Mouse (Mus musculus) midbrain, embryonic 14.5 days (tissue): ENCODE data around the gene Bicral. TPM values are rescaled to one million over a fixed set of nuclear protein-coding genes. Genes with fewer than 3 reads are reported as not detected.

Experiments used
- ATAC-seq: fragments of 200-750 bp; cut with Nextera tagmentation; 2 replicates; pipeline ENCODE4 v1.8.0; 2017; ENCODE audit warnings: moderate number of reproducible peaks, moderate library complexity; ENCODE audit not compliant: low FRiP score, low TSS enrichment
- DNase-seq: peaks from one replicate; pipeline ENCODE4 v3.0.0-alpha.2; 2015
- H3K27ac ChIP-seq: fragments of 300-500 bp; sonication (generic); replicated peaks from 2 replicates; pipeline ENCODE4 v1.5.1; 2014; ENCODE audit warnings: mild to moderate bottlenecking, low read depth, low read length, moderate library complexity
- H3K27me3 ChIP-seq: fragments of 300-500 bp; sonication (generic); 2 replicates; pipeline ENCODE4 v1.6.1; 2014; ENCODE audit warnings: low read length, control low read depth, mixed read lengths; ENCODE audit not compliant: control insufficient read depth, insufficient read depth
- H3K36me3 ChIP-seq: fragments of 300-500 bp; sonication (generic); 2 replicates; pipeline ENCODE4 v1.6.1; 2014; ENCODE audit warnings: low read length, control low read depth; ENCODE audit not compliant: control insufficient read depth, insufficient read depth
- H3K4me1 ChIP-seq: fragments of 300-500 bp; sonication (generic); 2 replicates; pipeline ENCODE4 v1.6.1; 2014; ENCODE audit warnings: mild to moderate bottlenecking, antibody characterized with exemption, low read length, control low read depth; ENCODE audit not compliant: control insufficient read depth, insufficient read depth
- H3K4me2 ChIP-seq: fragments of 300-500 bp; sonication (generic); 2 replicates; pipeline ENCODE4 v1.6.1; 2014; ENCODE audit warnings: mild to moderate bottlenecking, low read length, moderate library complexity
- H3K4me3 ChIP-seq: fragments of 300-500 bp; sonication (generic); replicated peaks from 2 replicates; pipeline ENCODE4 v1.5.1; 2014; ENCODE audit warnings: low read depth, low read length
- H3K9ac ChIP-seq: fragments of 300-500 bp; sonication (generic); replicated peaks from 2 replicates; pipeline ENCODE4 v1.6.1; 2014; ENCODE audit warnings: mild to moderate bottlenecking, low read length, moderate library complexity
- H3K9me3 ChIP-seq: fragments of 300-500 bp; sonication (generic); 2 replicates; pipeline ENCODE4 v1.6.1; 2016; ENCODE audit warnings: low read length, control low read depth, mixed read lengths; ENCODE audit not compliant: control insufficient read depth
- WGBS: fragments of 180-500 bp; shearing (Covaris S2); extraction: QIAGEN DNeasy Blood & Tissue Kit; methylation state at CpG from one replicate; pipeline ENCODE4 v1.1.7; 2014; 5-methylcytosine and 5-hydroxymethylcytosine counted together
- polyA plus RNA-seq: library from polyadenylated mRNA; unstranded; fragments of >200 nt; fragmentation: Nextera tagmentation; extraction: Ambion mirVana; gene quantifications from 2 replicates; pipeline ENCODE4 v1.2.1, GENCODE M21; 2014

Bicral gene
- polyA plus RNA-seq, 1 experiment from 2014 or later = 11.6 TPM

DNA sequence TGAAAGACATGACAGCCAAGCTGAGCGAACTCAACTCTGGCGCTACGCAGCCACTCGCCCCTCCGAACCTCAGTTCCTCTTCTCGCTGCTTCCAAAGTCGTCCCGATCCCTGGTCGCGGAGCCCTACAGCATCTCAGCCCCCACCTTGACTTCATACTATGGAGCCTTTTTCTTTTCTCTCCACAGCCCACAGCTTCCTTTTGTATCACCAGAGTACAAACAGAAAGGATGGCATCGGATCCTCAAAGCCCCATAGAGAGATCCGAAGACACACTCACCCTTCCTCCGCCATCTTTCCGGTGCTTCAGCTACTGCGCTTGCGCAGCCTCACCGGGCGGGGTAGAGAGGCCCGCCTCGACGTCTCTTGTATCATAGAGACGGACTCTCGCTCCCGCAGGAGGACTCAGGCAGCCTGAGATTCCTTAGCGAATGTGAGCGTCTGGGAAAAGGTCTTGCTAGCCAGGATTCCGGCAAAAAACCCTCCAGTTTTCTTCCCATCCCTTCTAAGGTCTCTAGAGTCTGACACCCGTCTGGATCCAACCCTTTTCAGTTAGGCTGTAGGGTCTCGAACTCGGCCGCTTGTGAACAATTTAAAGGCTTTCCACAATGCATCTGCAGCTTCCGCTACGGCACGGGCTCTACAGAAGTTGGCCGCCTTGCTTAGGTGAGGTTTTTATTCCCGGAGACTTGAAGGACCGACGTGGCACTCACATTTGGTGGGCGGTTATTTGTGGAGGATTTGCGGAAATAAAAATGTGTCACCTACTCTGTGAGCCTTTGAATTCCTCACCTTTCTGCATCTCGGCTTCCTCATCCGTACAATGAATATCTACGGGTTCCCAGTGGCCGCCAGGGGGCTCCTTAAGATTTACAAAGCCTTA lies 75.7 kb downstream of the Bicral start, which contains the start of gene Rpl7l1:
Gene Rpl7l1 (minus strand): TSS at position 332 of the 881 bp plus-strand sequence.
- Histone ChIP-seq H3K4me3 (peak within 1 kb of the TSS; percentile 60), H3K4me2 (peak within 1 kb of the TSS; percentile 76), H3K27me3 (no peaks in the 10 kb centered on the region), H3K9me3 (no peaks in the 10 kb centered on the region), H3K36me3 (peaks cover 30% of the 10 kb centered on the region), H3K4me1 (peaks cover 3% of the 10 kb centered on the region; the same call in 1 of the 2 replicates), H3K9ac (peak within 1 kb of the TSS; percentile 71), H3K27ac (peak within 1 kb of the TSS; percentile 85)
- ATAC-seq = peak; percentile 96
- 1% methylated on average over 44 of the region's 44 CpGs for WGBS
- peak; percentile 97 for DNase-seq

DNA sequence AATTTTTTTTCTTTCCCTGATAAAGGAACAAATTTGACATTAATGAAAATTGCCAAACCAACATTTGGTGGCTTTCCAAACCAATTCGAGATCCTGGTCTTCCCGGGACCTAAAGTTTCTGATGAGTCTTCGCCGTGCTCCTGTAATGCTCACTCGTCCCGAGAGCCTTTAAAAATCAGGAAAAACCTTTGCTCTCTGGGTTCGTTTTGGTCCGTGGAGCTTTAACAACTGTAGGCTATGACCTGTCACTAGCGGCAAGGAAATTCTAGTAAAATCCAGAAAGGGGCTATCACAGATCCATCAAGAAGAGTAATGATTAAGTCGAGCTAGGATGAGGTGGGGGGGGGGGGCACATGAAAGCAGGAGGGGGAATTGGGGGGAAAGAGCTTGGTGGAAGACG lies 76.4 kb downstream of the Bicral start:
- Histone ChIP-seq H3K36me3 (peaks cover 37% of the 10 kb centered on the region), H3K9me3 (no peaks in the 10 kb centered on the region), H3K27me3 (no peaks in the 10 kb centered on the region), H3K4me3 (peak overlapping the region; percentile 60), H3K4me1 (peaks cover 3% of the 10 kb centered on the region; the same call in 1 of the 2 replicates), H3K27ac (peak overlapping the region; percentile 85), H3K9ac (peak overlapping the region; percentile 71), H3K4me2 (peak overlapping the region; percentile 76)
- DNase-seq (peak; percentile 32), ATAC-seq (no peak)
- WGBS = 6% methylated on average over 11 of the region's 11 CpGs

DNA sequence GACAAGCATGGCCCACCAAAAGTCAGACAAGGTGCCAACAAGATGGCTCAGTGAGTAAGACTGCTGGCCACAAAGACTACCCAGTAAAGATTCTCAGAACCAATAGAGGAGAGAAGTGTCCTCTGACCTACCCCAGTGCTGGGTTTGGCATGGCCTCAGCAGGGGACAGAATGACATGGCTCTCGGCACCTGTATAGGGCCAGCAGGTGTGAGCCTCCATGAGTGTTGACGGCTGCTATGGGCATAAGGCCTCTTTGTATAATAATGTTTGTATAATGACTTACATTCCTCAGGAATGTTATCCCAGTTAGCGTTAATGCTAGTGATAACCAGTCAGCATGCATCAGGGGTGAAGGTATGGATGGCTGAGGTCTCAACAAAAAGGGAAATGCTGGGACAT lies 82.2 kb downstream of the Bicral start:
- H3K27ac ChIP-seq = no peak overlapping the region
- peaks cover 15% of the 10 kb centered on the region for H3K4me1 ChIP-seq
- WGBS = 89% methylated on average over 3 of the region's 3 CpGs
- H3K27me3 ChIP-seq = no peaks in the 10 kb centered on the region
- no peak overlapping the region for H3K4me3 ChIP-seq
- no peaks in the 10 kb centered on the region for H3K9me3 ChIP-seq
- H3K9ac ChIP-seq = no peak overlapping the region
- peaks cover 64% of the 10 kb centered on the region for H3K36me3 ChIP-seq
- ATAC-seq (no peak), DNase-seq (no peak)
- H3K4me2 ChIP-seq = no peak overlapping the region

DNA sequence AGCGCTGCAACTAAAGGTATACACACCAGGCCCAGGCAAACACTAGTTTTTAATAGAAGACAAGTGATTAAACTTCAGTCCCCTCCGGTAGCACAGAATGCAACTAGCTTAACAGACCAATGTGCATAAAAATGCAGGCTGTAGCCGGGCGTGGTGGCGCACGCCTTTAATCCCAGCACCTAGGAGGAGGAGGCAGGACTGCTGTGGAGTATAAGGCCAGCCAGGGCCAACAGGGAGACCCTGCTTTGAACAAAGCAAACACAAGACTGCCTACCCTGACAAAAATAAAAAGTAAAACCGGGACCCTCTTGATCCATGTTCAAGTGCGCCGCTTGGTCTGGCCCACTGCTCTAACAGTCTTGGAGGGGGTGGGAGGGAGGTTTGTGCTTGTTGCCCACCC lies 83.2 kb downstream of the Bicral start:
- H3K27me3 ChIP-seq = no peaks in the 10 kb centered on the region
- no peaks in the 10 kb centered on the region for H3K9me3 ChIP-seq
- no peak overlapping the region for H3K4me3 ChIP-seq
- peaks cover 14% of the 10 kb centered on the region; the same call in 1 of the 2 replicates for H3K4me1 ChIP-seq
- H3K9ac ChIP-seq = no peak overlapping the region
- H3K36me3 ChIP-seq = peaks cover 57% of the 10 kb centered on the region
- H3K4me2 ChIP-seq = no peak overlapping the region
- WGBS = 93% methylated on average over 9 of the region's 9 CpGs
- no peak for ATAC-seq
- no peak overlapping the region for H3K27ac ChIP-seq
- no peak for DNase-seq

DNA sequence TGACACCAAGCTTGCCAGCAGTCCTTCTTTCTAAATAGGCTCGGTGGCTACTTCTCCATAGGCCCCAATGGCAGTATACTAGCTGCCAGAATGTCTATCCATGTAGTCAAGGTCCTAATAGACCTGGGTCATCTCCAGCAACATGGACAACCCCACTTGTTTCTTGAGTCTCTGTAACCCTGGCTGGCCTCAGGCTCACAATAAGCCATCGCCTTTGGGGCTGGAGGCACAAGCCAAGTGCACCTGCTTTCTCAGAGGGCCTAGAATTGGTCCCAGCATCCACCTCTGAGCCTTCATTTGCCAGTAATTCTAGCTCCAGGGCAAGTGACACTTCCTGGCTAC lies 84.2 kb downstream of the Bicral start:
- Histone ChIP-seq H3K9me3 (no peaks in the 10 kb centered on the region), H3K4me3 (no peak overlapping the region), H3K27ac (no peak overlapping the region), H3K4me1 (peaks cover 14% of the 10 kb centered on the region; the same call in 1 of the 2 replicates), H3K4me2 (peak overlapping the region; percentile 84; the same call in 1 of the 2 replicates), H3K27me3 (no peaks in the 10 kb centered on the region), H3K36me3 (peaks cover 49% of the 10 kb centered on the region), H3K9ac (no peak overlapping the region)
- WGBS = 40% methylated on average over 2 of the region's 2 CpGs
- ATAC-seq (no peak), DNase-seq (no peak)

DNA sequence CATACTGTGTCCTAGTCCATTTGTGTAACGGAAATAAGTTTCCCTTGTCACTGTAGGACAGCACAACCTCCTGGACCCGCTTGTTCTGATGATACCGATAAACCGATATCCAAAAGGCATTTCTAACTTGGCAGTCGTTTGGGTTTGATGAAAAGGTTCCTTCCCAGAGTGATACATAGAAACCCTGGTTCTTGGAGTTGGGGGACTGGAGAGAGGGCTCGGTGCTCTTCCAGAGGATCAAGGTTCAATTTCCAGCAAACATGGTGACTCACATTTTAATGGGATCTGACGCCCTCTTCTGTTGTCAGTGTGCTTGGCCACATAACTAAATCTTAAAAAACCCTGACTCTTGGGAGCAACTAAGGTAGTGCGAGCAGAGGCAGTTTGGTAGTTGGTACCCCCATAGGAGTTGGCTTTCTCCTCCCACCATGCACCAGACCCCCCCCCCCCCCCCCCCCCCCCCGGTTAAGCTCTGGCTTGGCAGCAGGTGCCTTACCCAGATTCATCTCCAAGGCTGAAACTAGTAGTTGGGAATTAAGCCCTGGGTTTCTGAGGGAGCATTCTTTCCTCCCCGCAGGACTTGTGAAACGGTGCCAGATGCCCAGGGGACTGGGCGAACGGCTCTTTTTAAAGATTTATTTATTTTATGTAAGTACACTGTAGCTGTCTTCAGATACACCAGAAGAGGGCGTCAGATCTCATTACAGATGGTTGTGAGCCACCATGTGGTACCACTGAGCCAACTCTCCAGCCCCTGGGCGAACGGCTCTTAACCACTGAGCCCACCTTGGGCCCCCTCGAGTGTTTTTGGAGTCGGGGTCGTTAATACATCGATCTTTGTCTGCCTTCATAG lies 84.8 kb downstream of the Bicral start:
- Histone ChIP-seq H3K9ac (peak overlapping the region; percentile 61), H3K27ac (peak overlapping the region; percentile 71; the same call in 1 of the 2 replicates), H3K4me1 (peaks cover 14% of the 10 kb centered on the region; the same call in 1 of the 2 replicates), H3K4me3 (peak overlapping the region; percentile 67), H3K27me3 (no peaks in the 10 kb centered on the region), H3K36me3 (peaks cover 43% of the 10 kb centered on the region), H3K4me2 (peak overlapping the region; percentile 84), H3K9me3 (no peaks in the 10 kb centered on the region)
- WGBS = 12% methylated on average over 19 of the region's 20 CpGs
- ATAC-seq = no peak
- peak; percentile 42 for DNase-seq

DNA sequence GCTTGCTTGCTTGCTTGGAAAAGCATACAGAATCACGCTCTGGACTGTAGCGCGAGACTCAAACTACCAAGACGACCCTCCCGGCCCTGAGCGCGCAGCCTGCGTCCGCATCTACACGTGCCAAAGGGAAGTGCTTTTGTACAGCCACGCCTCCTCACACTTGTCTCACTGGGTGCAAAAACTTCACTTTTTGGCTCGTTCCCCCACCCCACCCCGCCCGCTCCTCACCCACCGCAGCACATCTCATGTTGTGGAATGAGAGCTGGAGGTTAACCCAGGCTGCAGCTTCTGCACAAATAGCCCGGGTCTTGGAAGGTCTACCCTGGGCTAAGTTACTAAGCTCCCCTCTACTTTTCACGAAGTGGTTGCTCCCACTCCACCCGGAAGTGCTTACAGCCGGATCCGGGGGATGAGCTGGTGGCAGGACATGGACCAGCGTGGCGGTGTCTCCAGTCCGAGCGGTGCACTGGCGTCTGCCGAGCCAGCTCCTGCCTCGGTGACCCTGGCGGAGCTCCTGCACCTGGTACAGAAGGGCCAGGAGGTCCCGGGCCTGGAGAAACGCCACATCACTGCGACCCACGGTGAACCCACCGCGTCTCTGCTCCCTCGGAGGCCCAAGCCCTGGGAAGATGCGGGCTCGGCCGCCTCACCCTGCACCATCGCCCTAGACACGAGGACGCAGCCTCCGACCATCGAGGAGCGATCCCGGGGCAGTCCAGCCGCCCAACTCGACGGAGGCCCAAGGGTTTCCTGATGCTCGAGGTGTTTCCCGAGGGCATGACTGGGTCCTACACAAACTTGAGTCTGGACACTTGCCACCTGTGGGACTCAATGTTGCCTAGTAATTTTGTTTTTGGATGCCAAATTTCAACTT lies 85.6 kb downstream of the Bicral start, which contains the start of gene 2310039H08Rik:
Gene 2310039H08Rik (plus strand): TSS at position 232 of the 874 bp plus-strand sequence.
- H3K9ac ChIP-seq = peak within 1 kb of the TSS; percentile 61
- H3K4me2 ChIP-seq = peak within 1 kb of the TSS; percentile 84
- peak within 1 kb of the TSS; percentile 71 for H3K27ac ChIP-seq
- ATAC-seq = peak; percentile 89
- WGBS = under 1% methylated on average over 50 of the region's 50 CpGs
- peaks cover 14% of the 10 kb centered on the region; the same call in 1 of the 2 replicates for H3K4me1 ChIP-seq
- H3K36me3 ChIP-seq = peaks cover 34% of the 10 kb centered on the region
- no peaks in the 10 kb centered on the region for H3K9me3 ChIP-seq
- peak within 1 kb of the TSS; percentile 67 for H3K4me3 ChIP-seq
- peak; percentile 91 for DNase-seq
- H3K27me3 ChIP-seq = no peaks in the 10 kb centered on the region

DNA sequence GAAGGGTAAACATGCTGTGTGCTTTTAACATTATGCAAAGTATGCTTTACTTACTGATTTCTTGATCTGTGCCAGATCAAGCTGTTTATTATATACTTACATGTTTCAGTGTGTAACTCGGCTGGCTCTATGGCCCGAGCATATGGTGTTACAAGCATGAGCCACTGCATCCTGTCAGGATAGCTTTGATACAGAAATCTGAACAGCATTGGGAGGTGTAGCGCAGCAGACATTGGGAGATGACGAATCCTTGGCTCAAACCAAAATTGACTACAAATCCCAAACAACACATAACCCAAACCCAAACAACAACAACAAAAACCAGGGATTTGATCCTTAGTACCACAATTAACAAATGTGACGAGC lies 86.3 kb downstream of the Bicral start:
- DNase-seq (no peak), ATAC-seq (peak; percentile 35; the same call in 1 of the 2 replicates)
- H3K4me1 ChIP-seq = peaks cover 14% of the 10 kb centered on the region; the same call in 1 of the 2 replicates
- H3K27me3 ChIP-seq = no peaks in the 10 kb centered on the region
- H3K9me3 ChIP-seq = no peaks in the 10 kb centered on the region
- H3K4me2 ChIP-seq = peak overlapping the region; percentile 84
- peak overlapping the region; percentile 50; the same call in 1 of the 2 replicates for H3K9ac ChIP-seq
- peaks cover 28% of the 10 kb centered on the region for H3K36me3 ChIP-seq
- WGBS = 8% methylated on average over 5 of the region's 5 CpGs
- peak overlapping the region; percentile 71 for H3K27ac ChIP-seq
- peak overlapping the region; percentile 67 for H3K4me3 ChIP-seq
